Mouse (Mus musculus): ENCODE measurements at regions not wholly inside any gene's neighbourhood (a gene's known extent, or its start where the extent isn't known, plus 50 kb on each side); places are given as distances from the start of the nearest gene placed in this dataset.

DNA sequence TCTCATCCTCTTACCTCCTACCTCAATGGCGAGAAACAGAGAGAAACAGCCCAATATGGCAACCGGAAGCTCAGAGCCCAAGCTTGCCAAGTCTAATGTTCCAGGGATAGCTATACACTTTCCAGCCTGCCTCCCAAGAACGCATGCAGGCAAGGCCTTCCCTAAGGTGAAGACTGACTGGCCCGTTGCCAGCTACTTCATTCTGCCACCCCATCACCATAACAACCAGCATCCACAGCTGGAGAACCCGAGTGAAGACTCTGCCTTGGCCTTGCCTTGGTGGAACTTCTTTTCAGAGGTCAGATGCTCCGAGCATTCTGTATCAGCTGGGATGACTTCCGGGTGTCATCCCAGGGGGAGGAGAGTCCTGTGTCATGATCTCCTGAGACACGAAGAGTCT lies 130.6 kb downstream of the Vrk1 start:
- TF ChIP-seq EP300 (IDR thresholded peaks at IDR 0.05; ENCODE audit: low read depth), result no peak
- TF ChIP-seq CTCF (IDR thresholded peaks at IDR 0.05; ENCODE audit: low read depth), result no peak

All from liver, postnatal 0 days (tissue).